Mouse (Mus musculus) lung, embryonic 15.5 days (tissue): ENCODE data around the gene Homer2. TPM values are rescaled to one million over a fixed set of nuclear protein-coding genes. Genes with fewer than 3 reads are reported as not detected.

ENCODE experiments used
- ATAC-seq: fragments of 200-750 bp; cut with Nextera tagmentation; 2 replicates; pipeline ENCODE4 v1.8.0; 2017; ENCODE audit warnings: moderate number of reproducible peaks, borderline replicate concordance; ENCODE audit not compliant: low FRiP score, low TSS enrichment; ENCODE audit errors: extremely low read depth
- H3K27ac ChIP-seq: fragments of 300-500 bp; sonication (generic); 2 replicates; pipeline ENCODE4 v1.5.1; 2015; ENCODE audit warnings: moderate library complexity, mild to moderate bottlenecking, inconsistent platforms
- H3K27me3 ChIP-seq: fragments of 300-500 bp; sonication (generic); 2 replicates; pipeline ENCODE4 v1.6.1; 2015; ENCODE audit warnings: inconsistent platforms
- H3K36me3 ChIP-seq: fragments of 300-500 bp; sonication (generic); 2 replicates; pipeline ENCODE4 v1.6.1; 2015; ENCODE audit warnings: inconsistent platforms
- H3K4me1 ChIP-seq: fragments of 300-500 bp; sonication (generic); 2 replicates; pipeline ENCODE4 v1.6.1; 2015; ENCODE audit warnings: inconsistent platforms
- H3K4me2 ChIP-seq: fragments of 300-500 bp; sonication (generic); 2 replicates; pipeline ENCODE4 v1.6.1; 2015; ENCODE audit warnings: inconsistent platforms, mild to moderate bottlenecking, moderate library complexity
- H3K4me3 ChIP-seq: fragments of 300-500 bp; sonication (generic); 2 replicates; pipeline ENCODE4 v1.5.1; 2015; ENCODE audit warnings: mild to moderate bottlenecking, inconsistent platforms
- H3K9ac ChIP-seq: fragments of 300-500 bp; sonication (generic); 2 replicates; pipeline ENCODE4 v1.6.1; 2015; ENCODE audit warnings: inconsistent platforms
- H3K9me3 ChIP-seq: fragments of 300-500 bp; sonication (generic); 2 replicates; pipeline ENCODE4 v1.6.1; 2016; ENCODE audit warnings: inconsistent platforms
- WGBS: fragments of 180-500 bp; shearing (Covaris S2); methylation state at CpG from one replicate; pipeline ENCODE4 v1.1.7; 2015; 5-methylcytosine and 5-hydroxymethylcytosine counted together
- polyA plus RNA-seq: library from polyadenylated mRNA; unstranded; fragments of >200 nt; fragmentation: Nextera tagmentation; extraction: Ambion mirVana; gene quantifications from 2 replicates; pipeline ENCODE4 v1.2.1, GENCODE M21; 2015

The Homer2 gene
- polyA plus RNA-seq, 1 experiment from 2014 or later: 41.1 TPM

DNA sequence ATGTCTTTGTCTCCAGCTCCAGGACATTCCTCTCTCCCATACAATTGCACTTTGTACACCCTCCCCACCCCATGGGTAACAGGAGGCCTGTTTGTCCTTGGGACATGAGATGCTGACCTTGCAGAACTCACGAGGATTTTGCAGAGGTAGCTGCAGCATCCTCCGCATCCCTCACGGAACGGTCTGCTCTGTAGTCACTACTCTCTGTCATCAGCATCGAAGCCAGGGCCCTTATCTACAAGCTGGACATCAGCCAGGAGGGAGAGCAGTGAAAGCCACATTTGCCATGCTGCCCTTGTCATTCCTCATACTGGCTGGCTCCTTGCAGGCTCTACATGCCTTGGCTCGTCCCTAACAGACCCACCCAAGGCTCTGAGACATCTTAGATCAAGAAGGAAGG lies 66.2 kb downstream of the Homer2 start:
- no peaks in the 10 kb centered on the region for H3K4me1 ChIP-seq
- H3K4me3 ChIP-seq: no peak overlapping the region
- H3K9ac ChIP-seq: no peak overlapping the region
- H3K27ac ChIP-seq: no peak overlapping the region
- H3K36me3 ChIP-seq: no peaks in the 10 kb centered on the region
- 44% methylated on average over 6 of the region's 6 CpGs for WGBS
- no peaks in the 10 kb centered on the region for H3K27me3 ChIP-seq
- ATAC-seq: no peak
- no peak overlapping the region for H3K4me2 ChIP-seq
- no peaks in the 10 kb centered on the region for H3K9me3 ChIP-seq

DNA sequence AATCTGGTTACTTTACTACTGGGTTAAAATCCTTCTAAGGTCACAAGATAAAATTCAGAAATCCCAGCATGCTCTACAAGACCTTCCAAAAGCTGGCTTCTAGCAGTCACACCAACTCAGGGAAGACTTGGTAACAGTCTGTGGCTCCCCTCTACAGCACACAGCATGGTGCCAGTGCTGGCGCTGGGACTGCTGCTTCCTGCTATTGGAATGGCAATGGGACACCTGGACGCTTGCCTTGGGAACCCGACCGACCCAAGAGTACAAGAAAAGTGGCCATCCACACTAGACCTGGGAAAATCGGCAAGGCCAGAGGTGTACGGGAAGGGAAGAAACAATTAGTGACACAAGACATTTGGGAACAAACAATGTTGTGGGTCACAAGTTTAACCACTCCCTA lies 74.7 kb downstream of the Homer2 start:
- Histone ChIP-seq H3K4me1 (no peaks in the 10 kb centered on the region), H3K36me3 (no peaks in the 10 kb centered on the region), H3K4me2 (no peak overlapping the region), H3K4me3 (no peak overlapping the region), H3K9ac (no peak overlapping the region), H3K9me3 (no peaks in the 10 kb centered on the region), H3K27ac (no peak overlapping the region), H3K27me3 (no peaks in the 10 kb centered on the region)
- 83% methylated on average over 6 of the region's 6 CpGs for WGBS
- no peak for ATAC-seq

DNA sequence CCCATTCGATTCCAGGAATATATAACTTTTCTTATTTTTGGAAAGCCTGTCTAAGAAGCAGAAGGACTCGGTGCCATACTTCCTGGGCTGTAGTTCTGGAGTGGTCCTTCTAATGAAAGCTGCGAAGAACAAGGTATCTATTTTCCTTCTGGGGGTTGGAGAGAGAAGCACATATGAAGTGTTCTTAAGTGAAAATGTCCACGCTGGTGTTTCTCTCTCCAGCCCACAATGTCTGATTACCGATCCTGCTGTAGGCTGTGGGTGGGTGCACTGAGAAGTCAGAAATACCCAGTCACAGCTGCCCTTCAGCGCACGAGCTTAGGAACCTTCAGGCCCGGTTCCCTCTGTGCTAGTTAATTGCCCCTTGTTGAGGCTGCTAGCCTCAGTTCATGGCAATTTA lies 76.1 kb downstream of the Homer2 start:
- Histone ChIP-seq H3K9me3 (no peaks in the 10 kb centered on the region), H3K4me2 (no peak overlapping the region), H3K4me1 (no peaks in the 10 kb centered on the region), H3K27ac (no peak overlapping the region), H3K27me3 (no peaks in the 10 kb centered on the region), H3K36me3 (no peaks in the 10 kb centered on the region), H3K9ac (no peak overlapping the region), H3K4me3 (no peak overlapping the region)
- 80% methylated on average over 8 of the region's 8 CpGs for WGBS
- no peak for ATAC-seq

DNA sequence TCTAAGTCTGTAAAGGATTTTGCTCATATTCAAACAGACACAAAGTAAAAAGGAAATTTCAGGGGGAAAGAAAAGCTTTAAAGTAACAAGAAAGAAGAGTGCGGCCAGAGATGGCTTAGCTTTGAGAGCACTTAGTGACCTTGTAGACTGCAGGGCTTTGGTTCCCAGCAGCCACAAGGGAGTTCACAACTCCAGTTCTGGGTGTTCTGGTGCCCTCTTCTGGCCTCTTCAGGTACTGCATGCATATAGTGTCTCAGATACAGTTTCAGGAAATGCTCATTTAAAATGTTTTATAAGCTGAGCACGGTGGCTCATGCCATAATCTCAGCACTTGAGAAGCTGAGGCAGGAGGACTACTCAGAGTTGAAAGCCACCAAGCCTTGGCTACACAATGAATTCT lies 80.9 kb downstream of the Homer2 start:
- no peaks in the 10 kb centered on the region for H3K36me3 ChIP-seq
- H3K27me3 ChIP-seq: no peaks in the 10 kb centered on the region
- no peak overlapping the region for H3K4me3 ChIP-seq
- no peaks in the 10 kb centered on the region for H3K4me1 ChIP-seq
- no peaks in the 10 kb centered on the region for H3K9me3 ChIP-seq
- H3K4me2 ChIP-seq: no peak overlapping the region
- no peak overlapping the region for H3K9ac ChIP-seq
- 81% methylated on average over 2 of the region's 2 CpGs for WGBS
- no peak overlapping the region for H3K27ac ChIP-seq
- ATAC-seq: no peak

DNA sequence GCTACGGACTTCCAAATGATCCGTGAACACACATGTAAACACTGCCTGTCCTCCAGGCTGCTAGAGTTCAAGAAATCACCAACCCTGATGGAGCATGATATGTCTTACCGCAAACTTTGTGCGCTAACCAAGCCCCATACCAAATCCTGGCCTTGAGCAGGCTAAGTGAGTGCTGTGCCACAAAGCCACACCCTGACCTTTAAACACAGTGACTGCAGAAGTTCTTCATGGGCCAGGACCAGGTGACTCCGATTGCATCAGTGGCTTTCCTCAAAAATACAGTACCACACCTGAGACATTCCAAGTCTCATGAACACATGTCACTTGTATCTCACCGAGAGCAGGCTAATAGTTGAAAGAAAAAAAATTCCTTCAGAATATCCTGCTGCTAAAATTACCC lies 83.6 kb downstream of the Homer2 start:
- Histone ChIP-seq H3K36me3 (no peaks in the 10 kb centered on the region), H3K4me1 (no peaks in the 10 kb centered on the region), H3K27ac (no peak overlapping the region), H3K9ac (no peak overlapping the region), H3K27me3 (no peaks in the 10 kb centered on the region), H3K9me3 (no peaks in the 10 kb centered on the region), H3K4me3 (no peak overlapping the region), H3K4me2 (no peak overlapping the region)
- 68% methylated on average over 6 of the region's 6 CpGs for WGBS
- ATAC-seq: no peak

DNA sequence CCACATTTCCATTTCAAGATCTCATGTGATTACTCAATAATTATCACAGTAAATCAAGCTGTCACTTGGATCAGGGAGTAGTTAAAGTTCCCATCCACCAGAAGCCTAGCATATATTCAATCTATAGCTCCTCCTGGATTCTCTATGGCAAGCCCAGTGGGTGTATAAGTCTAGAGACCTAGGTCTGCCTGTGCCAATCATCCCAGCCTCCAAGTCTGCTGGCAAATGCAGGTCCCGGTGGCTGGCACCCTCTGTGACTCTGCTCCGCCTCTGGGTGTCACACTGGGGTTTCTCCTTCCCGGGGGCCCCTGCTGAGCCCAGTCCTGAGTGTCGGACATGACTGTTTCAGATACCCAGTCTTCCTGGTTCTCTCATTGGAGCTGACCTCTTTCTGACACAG lies 84.5 kb downstream of the Homer2 start:
- Histone ChIP-seq H3K9ac (no peak overlapping the region), H3K4me1 (no peaks in the 10 kb centered on the region), H3K36me3 (no peaks in the 10 kb centered on the region), H3K27ac (no peak overlapping the region), H3K9me3 (no peaks in the 10 kb centered on the region), H3K4me3 (no peak overlapping the region), H3K4me2 (no peak overlapping the region), H3K27me3 (no peaks in the 10 kb centered on the region)
- ATAC-seq: no peak
- WGBS: 67% methylated on average over 4 of the region's 4 CpGs

DNA sequence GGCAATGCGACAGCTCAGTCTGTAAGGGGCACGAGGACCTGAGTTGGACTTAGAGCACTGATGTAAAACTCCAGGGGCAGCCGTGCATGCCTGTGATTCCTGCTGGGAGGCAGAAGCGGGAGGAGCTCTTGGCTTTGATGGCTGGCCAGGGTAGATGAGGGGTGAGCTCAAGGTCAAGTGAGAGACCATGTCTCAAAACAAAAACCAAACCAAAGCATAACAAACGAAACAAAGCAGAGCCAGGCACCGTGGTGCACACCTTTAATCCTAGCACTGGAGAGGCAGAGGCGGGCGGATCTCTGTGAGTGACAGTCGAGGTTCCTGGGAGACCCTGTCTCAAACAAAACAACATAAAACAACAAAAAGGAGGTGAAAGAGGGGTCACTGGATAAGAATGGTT lies 92.3 kb downstream of the Homer2 start:
- no peaks in the 10 kb centered on the region for H3K9me3 ChIP-seq
- no peak overlapping the region for H3K9ac ChIP-seq
- no peak overlapping the region for H3K4me2 ChIP-seq
- 80% methylated on average over 9 of the region's 9 CpGs for WGBS
- no peak for ATAC-seq
- no peak overlapping the region for H3K27ac ChIP-seq
- H3K4me3 ChIP-seq: no peak overlapping the region
- H3K36me3 ChIP-seq: no peaks in the 10 kb centered on the region
- H3K4me1 ChIP-seq: no peaks in the 10 kb centered on the region
- no peaks in the 10 kb centered on the region for H3K27me3 ChIP-seq

DNA sequence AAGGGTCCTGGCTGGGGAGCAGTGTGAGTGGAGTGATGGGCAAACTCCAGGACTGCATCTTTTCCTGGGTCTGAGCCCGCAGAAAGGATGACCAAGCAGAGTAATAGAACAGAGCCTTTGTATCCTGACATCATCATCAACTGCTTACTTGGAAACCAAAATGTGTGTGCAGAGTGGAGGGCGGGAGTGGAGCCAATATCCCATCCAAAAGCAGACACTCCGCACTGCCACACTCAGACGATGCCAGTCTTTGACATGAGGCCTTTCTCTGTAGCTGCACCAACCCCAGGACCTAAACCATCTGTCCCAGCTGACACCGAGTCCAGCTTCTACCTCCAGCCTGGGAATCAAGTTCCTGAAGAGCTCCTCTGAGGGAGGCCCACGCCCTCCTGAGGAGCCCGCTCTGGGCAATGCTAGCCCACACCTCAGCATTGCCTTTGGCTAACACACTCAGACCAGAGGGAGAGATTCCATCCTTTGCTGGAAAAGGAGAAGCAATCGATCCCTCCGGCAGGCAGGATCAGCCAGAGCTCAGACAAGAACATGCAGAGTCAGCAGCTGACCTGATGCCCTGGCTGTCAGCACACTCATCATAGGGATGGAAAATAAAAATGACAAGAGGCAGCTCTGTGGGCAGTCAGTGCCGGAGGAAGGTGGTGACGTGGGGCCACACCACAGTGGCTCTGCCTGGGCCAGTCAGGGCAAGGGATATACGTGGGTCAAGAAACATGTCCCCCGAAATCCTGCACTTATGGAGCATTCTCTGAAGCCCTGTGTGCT lies 94.3 kb downstream of the Homer2 start:
- Histone ChIP-seq H3K4me1 (no peaks in the 10 kb centered on the region), H3K4me3 (no peak overlapping the region), H3K9ac (no peak overlapping the region), H3K27me3 (no peaks in the 10 kb centered on the region), H3K9me3 (no peaks in the 10 kb centered on the region), H3K4me2 (no peak overlapping the region), H3K36me3 (no peaks in the 10 kb centered on the region), H3K27ac (no peak overlapping the region)
- no peak for ATAC-seq
- 78% methylated on average over 13 of the region's 13 CpGs for WGBS

DNA sequence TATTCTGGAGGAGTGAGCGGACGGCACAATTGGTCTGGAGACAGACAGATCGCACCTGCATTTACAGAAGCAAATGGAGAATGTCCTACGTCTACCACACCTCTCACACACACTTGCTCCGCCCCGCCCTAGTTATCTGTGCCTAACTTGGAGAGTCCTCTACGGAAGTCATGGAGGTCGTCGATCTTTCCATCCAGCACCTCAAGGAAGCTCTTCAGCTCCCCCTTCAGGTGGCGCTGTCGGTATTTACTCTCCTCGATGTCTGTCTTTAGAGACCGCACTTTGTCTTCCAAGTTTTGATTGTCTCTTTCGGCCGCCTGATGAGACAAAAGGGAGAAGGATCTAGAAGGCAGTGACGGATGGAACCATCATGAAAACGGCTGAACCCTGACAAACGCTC lies 97.2 kb downstream of the Homer2 start:
- H3K27me3 ChIP-seq: no peaks in the 10 kb centered on the region
- H3K36me3 ChIP-seq: no peaks in the 10 kb centered on the region
- H3K27ac ChIP-seq: no peak overlapping the region
- H3K9ac ChIP-seq: no peak overlapping the region
- no peaks in the 10 kb centered on the region for H3K4me1 ChIP-seq
- no peak for ATAC-seq
- WGBS: 57% methylated on average over 18 of the region's 18 CpGs
- no peaks in the 10 kb centered on the region for H3K9me3 ChIP-seq
- no peak overlapping the region for H3K4me2 ChIP-seq
- H3K4me3 ChIP-seq: no peak overlapping the region

DNA sequence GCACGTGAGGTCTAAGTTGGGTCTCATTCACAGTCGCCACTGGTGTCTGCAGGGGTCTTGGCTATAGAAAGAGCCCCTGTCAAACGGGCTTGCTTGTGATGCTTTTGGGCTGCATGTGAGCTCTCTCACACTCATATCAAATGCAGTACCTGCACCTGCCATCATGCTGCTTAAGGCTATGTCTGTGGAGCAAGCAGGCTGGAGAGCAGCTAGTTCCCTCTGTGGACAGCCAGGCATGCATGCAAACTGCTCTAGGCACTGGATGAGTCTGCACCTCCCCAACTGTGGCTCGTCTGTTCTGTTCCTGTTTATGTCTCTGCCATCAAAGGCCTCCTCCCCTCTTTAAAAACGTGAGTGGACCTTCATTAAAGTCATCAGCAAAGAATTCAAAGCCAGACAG lies 100.9 kb downstream of the Homer2 start:
- WGBS: 54% methylated on average over 5 of the region's 5 CpGs
- H3K27me3 ChIP-seq: no peaks in the 10 kb centered on the region

DNA sequence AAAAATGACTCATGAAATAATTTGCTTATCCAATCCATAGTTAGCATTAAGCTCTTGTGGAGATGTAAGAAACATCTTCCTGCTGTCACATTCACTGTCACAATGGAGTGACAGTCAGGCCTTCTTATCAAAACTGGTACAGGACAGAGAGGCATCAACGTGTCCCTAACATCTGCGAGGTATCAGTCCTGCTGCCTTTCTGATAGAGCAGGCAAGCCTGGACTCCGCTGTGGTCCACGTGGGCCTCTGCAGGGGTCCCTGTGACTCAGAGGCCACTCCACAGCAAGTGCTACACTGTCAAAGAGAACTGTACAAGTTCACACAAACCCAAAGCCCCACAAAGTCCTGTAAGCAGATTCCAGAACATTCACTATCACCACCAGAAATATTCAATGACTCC lies 101.8 kb downstream of the Homer2 start:
- H3K9me3 ChIP-seq: no peaks in the 10 kb centered on the region
- 54% methylated on average over 4 of the region's 4 CpGs for WGBS

More for the DNA sequence above, 100.9 kb downstream of the Homer2 start:
- no peak overlapping the region for H3K4me2 ChIP-seq
- H3K9ac ChIP-seq: no peak overlapping the region
- no peak for ATAC-seq
- H3K4me3 ChIP-seq: no peak overlapping the region
- no peaks in the 10 kb centered on the region for H3K9me3 ChIP-seq
- H3K4me1 ChIP-seq: no peaks in the 10 kb centered on the region
- H3K27ac ChIP-seq: no peak overlapping the region
- H3K36me3 ChIP-seq: no peaks in the 10 kb centered on the region

DNA sequence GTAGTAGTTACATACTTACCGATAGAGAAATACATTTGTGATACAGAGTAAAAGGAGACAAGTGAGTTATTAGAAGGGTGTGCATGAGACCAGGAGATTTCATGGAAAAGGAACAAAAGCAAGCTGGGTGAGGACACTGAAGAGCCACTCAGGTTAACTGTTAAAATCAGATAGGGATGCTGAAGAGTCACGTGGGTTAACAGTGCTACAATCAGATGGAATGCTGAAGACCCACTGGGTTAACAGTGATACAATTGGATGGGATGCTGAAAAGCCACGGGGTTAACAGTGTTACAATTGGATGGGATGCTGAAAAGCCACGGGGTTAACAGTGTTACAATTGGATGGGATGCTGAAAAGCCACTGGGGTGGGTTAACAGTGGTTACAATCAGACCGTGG lies 102.3 kb downstream of the Homer2 start:
- H3K27ac ChIP-seq: no peak overlapping the region
- no peaks in the 10 kb centered on the region for H3K4me1 ChIP-seq
- 68% methylated on average over 5 of the region's 5 CpGs for WGBS
- H3K4me3 ChIP-seq: no peak overlapping the region
- ATAC-seq: no peak
- H3K27me3 ChIP-seq: no peaks in the 10 kb centered on the region
- no peaks in the 10 kb centered on the region for H3K36me3 ChIP-seq
- no peak overlapping the region for H3K9ac ChIP-seq
- no peaks in the 10 kb centered on the region for H3K9me3 ChIP-seq
- no peak overlapping the region for H3K4me2 ChIP-seq

More for the DNA sequence above, 101.8 kb downstream of the Homer2 start:
- Histone ChIP-seq H3K9ac (no peak overlapping the region), H3K4me3 (no peak overlapping the region), H3K4me1 (no peaks in the 10 kb centered on the region), H3K27ac (no peak overlapping the region), H3K27me3 (no peaks in the 10 kb centered on the region), H3K4me2 (no peak overlapping the region), H3K36me3 (no peaks in the 10 kb centered on the region)
- ATAC-seq: no peak
